Mouse (Mus musculus): ENCODE measurements at regions not wholly inside any gene's neighbourhood (a gene's known extent, or its start where the extent isn't known, plus 50 kb on each side); places are given as distances from the start of the nearest gene placed in this dataset.

DNA sequence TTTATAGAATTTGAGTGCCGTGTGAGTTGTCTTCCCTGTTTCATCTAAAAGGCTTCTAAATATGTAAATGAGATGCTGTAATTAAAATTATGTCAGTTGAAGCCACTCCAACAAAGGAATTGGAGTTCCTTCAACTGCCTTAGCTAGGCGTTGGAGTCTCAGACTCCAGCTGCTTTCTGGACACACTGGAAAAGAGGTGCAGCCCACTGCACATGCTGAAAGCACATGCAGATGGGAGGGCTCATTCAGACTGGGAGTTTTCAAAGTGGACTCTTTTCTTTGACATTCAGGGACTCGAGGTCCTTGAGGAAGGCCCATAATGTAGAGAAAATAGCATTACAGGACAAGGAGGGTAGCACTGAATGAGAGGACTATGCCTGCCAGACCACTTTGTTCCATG, 650.7 kb downstream of the Robo2 start:
- H3K27ac ChIP-seq, result no peak overlapping the region
- no peak for ATAC-seq
- H3K4me1 ChIP-seq, result no peaks in the 10 kb centered on the region
- no peaks in the 10 kb centered on the region for H3K36me3 ChIP-seq
- H3K27me3 ChIP-seq (replicated peaks), result no peaks in the 10 kb centered on the region
- no peak overlapping the region for H3K4me2 ChIP-seq
- no peaks in the 10 kb centered on the region for H3K9me3 ChIP-seq (replicated peaks)
- H3K9ac ChIP-seq, result no peak overlapping the region
- WGBS (ENCODE audit: insufficient replicate concordance), result 55% methylated on average over 3 of the region's 3 CpGs
- H3K4me3 ChIP-seq, result no peak overlapping the region

DNA sequence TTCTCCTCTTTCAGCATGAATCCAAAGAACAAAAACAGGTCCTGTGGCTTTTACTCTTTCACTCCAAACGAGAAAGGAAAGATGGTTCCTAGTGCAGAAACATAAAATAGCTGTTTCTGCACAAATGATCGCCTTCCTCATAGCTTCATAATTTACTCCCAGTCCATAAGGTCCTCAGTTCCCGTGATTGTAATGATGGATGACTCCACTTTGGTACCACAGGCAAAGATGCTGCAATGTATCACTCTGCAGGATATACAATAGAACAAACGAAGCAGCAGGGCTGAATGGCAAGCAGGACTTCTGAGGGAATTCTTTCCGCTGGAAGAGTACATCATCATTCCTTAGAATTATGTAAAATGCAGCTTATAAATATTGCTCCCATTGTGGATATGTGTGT, 652.8 kb downstream of the Robo2 start:
- no peak overlapping the region for H3K4me2 ChIP-seq
- H3K36me3 ChIP-seq, result no peaks in the 10 kb centered on the region
- no peaks in the 10 kb centered on the region for H3K9me3 ChIP-seq (replicated peaks)
- no peak for ATAC-seq
- no peak overlapping the region for H3K27ac ChIP-seq
- no peaks in the 10 kb centered on the region for H3K4me1 ChIP-seq
- H3K9ac ChIP-seq, result no peak overlapping the region
- no peak overlapping the region for H3K4me3 ChIP-seq
- H3K27me3 ChIP-seq (replicated peaks), result no peaks in the 10 kb centered on the region
- 58% methylated on average over 5 of the region's 5 CpGs for WGBS (ENCODE audit: insufficient replicate concordance)

- ATAC-seq, result no peak
- WGBS (ENCODE audit: insufficient replicate concordance), result 79% methylated on average over 5 of the region's 5 CpGs
These were observed 657.3 kb downstream of the Robo2 start for GRCm38 (mm10) chr16:73754302-73754701.

GRCm38 (mm10) chr16:73728297-73728696, 683.3 kb downstream of the Robo2 start:
- H3K4me1 ChIP-seq, result no peaks in the 10 kb centered on the region
- ATAC-seq, result no peak
- 76% methylated on average over 7 of the region's 7 CpGs for WGBS (ENCODE audit: insufficient replicate concordance)
- no peak overlapping the region for H3K4me2 ChIP-seq
- H3K27ac ChIP-seq, result no peak overlapping the region
- H3K9me3 ChIP-seq (replicated peaks), result no peaks in the 10 kb centered on the region
- H3K9ac ChIP-seq, result no peak overlapping the region
- no peaks in the 10 kb centered on the region for H3K27me3 ChIP-seq (replicated peaks)
- H3K36me3 ChIP-seq, result no peaks in the 10 kb centered on the region
- H3K4me3 ChIP-seq, result no peak overlapping the region

More at GRCm38 (mm10) chr16:73754302-73754701, 657.3 kb downstream of the Robo2 start:
- H3K27ac ChIP-seq, result no peak overlapping the region
- no peak overlapping the region for H3K4me3 ChIP-seq
- no peaks in the 10 kb centered on the region for H3K27me3 ChIP-seq (replicated peaks)
- no peak overlapping the region for H3K4me2 ChIP-seq
- no peak overlapping the region for H3K9ac ChIP-seq
- H3K36me3 ChIP-seq, result no peaks in the 10 kb centered on the region
- H3K4me1 ChIP-seq, result no peaks in the 10 kb centered on the region
- H3K9me3 ChIP-seq (replicated peaks), result no peaks in the 10 kb centered on the region

- Histone ChIP-seq H3K27ac (no peak overlapping the region), H3K36me3 (no peaks in the 10 kb centered on the region)
These were observed 691.9 kb downstream of the Robo2 start for GRCm38 (mm10) chr16:73719691-73720090.

GRCm38 (mm10) chr16:73716301-73716700, 695.3 kb downstream of the Robo2 start:
- Histone ChIP-seq H3K4me3 (no peak overlapping the region), H3K27ac (no peak overlapping the region)
- 26% methylated on average over 5 of the region's 5 CpGs for WGBS (ENCODE audit: insufficient replicate concordance)

More at GRCm38 (mm10) chr16:73719691-73720090, 691.9 kb downstream of the Robo2 start:
- H3K27me3 ChIP-seq (replicated peaks), result no peaks in the 10 kb centered on the region
- no peaks in the 10 kb centered on the region for H3K4me1 ChIP-seq
- no peak overlapping the region for H3K9ac ChIP-seq
- no peak overlapping the region for H3K4me3 ChIP-seq
- H3K9me3 ChIP-seq (replicated peaks), result no peaks in the 10 kb centered on the region; the same call in 1 of the 2 replicates
- H3K4me2 ChIP-seq, result no peak overlapping the region
- ATAC-seq, result no peak
- WGBS (ENCODE audit: insufficient replicate concordance), result 59% methylated on average over 3 of the region's 3 CpGs

GRCm38 (mm10) chr16:73707051-73707450, 704.6 kb downstream of the Robo2 start:
- Histone ChIP-seq H3K27me3 (replicated peaks) (no peaks in the 10 kb centered on the region), H3K36me3 (no peaks in the 10 kb centered on the region), H3K9ac (no peak overlapping the region), H3K27ac (no peak overlapping the region), H3K9me3 (replicated peaks) (no peaks in the 10 kb centered on the region), H3K4me1 (no peaks in the 10 kb centered on the region), H3K4me2 (no peak overlapping the region), H3K4me3 (no peak overlapping the region)
- WGBS (ENCODE audit: insufficient replicate concordance), result 68% methylated on average over 1 of the region's 1 CpGs
- ATAC-seq, result no peak

More at GRCm38 (mm10) chr16:73716301-73716700, 695.3 kb downstream of the Robo2 start:
- Histone ChIP-seq H3K27me3 (replicated peaks) (no peaks in the 10 kb centered on the region), H3K9ac (no peak overlapping the region), H3K4me1 (no peaks in the 10 kb centered on the region), H3K4me2 (no peak overlapping the region), H3K9me3 (replicated peaks) (no peaks in the 10 kb centered on the region; the same call in 1 of the 2 replicates), H3K36me3 (no peaks in the 10 kb centered on the region)
- no peak for ATAC-seq

- WGBS (ENCODE audit: insufficient replicate concordance), result 74% methylated on average over 11 of the region's 11 CpGs
- ATAC-seq, result no peak
- no peaks in the 10 kb centered on the region for H3K4me1 ChIP-seq
- no peak overlapping the region for H3K9ac ChIP-seq
- no peak overlapping the region for H3K4me3 ChIP-seq
- H3K4me2 ChIP-seq, result no peak overlapping the region
- H3K27ac ChIP-seq, result no peak overlapping the region
- H3K27me3 ChIP-seq (replicated peaks), result no peaks in the 10 kb centered on the region
- no peaks in the 10 kb centered on the region for H3K9me3 ChIP-seq (replicated peaks)
- H3K36me3 ChIP-seq, result no peaks in the 10 kb centered on the region
These were observed 722.4 kb downstream of the Robo2 start for GRCm38 (mm10) chr16:73689274-73689673.

- no peak for ATAC-seq
- Histone ChIP-seq H3K9ac (no peak overlapping the region), H3K27ac (no peak overlapping the region), H3K4me1 (no peaks in the 10 kb centered on the region), H3K9me3 (replicated peaks) (no peaks in the 10 kb centered on the region), H3K4me3 (no peak overlapping the region), H3K36me3 (no peaks in the 10 kb centered on the region), H3K4me2 (no peak overlapping the region), H3K27me3 (replicated peaks) (no peaks in the 10 kb centered on the region)
- WGBS (ENCODE audit: insufficient replicate concordance), result 81% methylated on average over 10 of the region's 10 CpGs
These were observed 731.8 kb downstream of the Robo2 start for GRCm38 (mm10) chr16:73679804-73680203.

DNA sequence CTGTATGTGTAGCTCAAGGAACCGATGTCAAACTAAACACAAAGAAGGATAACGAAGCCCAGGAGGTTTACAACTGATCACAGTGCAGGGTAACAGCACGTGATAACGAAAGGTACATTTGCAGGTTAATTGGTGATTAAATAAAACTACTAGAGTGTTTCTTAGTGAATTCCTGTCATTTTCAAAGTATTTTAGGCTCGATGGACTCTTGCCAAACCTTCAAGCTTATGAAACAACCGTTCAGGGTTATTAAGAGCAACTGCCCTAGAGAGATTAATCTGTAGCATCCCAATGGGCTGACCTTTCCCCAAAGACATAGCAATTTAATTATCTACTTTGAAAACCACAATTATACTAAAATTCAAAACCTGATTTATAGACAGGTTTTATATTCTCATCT, 741.1 kb downstream of the Robo2 start:
- 63% methylated on average over 6 of the region's 6 CpGs for WGBS (ENCODE audit: insufficient replicate concordance)
- no peaks in the 10 kb centered on the region for H3K36me3 ChIP-seq
- H3K27ac ChIP-seq, result no peak overlapping the region
- ATAC-seq, result no peak
- no peak overlapping the region for H3K9ac ChIP-seq
- H3K9me3 ChIP-seq (replicated peaks), result no peaks in the 10 kb centered on the region
- no peak overlapping the region for H3K4me2 ChIP-seq
- H3K27me3 ChIP-seq (replicated peaks), result no peaks in the 10 kb centered on the region
- H3K4me3 ChIP-seq, result no peak overlapping the region
- H3K4me1 ChIP-seq, result no peaks in the 10 kb centered on the region

DNA sequence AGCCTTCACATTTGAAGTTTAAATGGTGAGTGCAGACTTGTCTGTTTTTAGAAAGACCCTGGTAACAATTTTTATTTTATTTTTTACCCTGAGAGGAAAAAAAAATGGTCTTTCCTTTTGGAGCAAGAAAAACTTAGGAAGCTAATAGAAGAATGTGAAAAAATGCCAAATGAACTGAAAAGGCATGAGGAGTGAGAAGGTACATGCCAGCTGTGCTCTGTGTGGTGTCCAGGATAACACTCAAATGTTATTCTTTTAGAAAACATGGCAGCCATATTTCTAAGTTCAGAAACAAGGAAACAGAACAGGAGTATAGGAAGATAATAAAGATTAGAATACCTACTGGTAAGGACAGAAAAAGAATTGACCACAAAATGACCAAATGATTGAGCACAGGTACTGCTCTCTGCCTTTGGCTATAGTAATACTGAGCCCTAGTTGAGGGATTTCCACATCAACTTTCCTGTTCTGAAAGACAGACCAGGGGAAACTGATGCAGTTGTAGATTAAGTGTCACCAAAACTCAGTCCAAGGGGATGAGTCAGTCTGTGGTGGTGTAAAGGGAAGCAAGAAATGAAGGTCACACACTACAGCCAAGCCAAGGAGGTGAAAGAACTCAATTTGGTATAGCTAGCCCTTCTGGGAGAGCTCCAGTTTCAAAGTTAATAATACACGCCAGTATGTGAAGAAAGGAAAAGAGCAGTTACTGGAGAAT, 758.5 kb downstream of the Robo2 start:
- no peak for ATAC-seq
- H3K9ac ChIP-seq, result no peak overlapping the region
- H3K4me1 ChIP-seq, result no peaks in the 10 kb centered on the region
- no peaks in the 10 kb centered on the region for H3K36me3 ChIP-seq
- no peak overlapping the region for H3K4me3 ChIP-seq
- no peak overlapping the region for H3K27ac ChIP-seq
- no peaks in the 10 kb centered on the region for H3K9me3 ChIP-seq (replicated peaks)
- WGBS (ENCODE audit: insufficient replicate concordance), result 66% methylated on average over 1 of the region's 1 CpGs
- H3K27me3 ChIP-seq (replicated peaks), result no peaks in the 10 kb centered on the region
- no peak overlapping the region for H3K4me2 ChIP-seq

DNA sequence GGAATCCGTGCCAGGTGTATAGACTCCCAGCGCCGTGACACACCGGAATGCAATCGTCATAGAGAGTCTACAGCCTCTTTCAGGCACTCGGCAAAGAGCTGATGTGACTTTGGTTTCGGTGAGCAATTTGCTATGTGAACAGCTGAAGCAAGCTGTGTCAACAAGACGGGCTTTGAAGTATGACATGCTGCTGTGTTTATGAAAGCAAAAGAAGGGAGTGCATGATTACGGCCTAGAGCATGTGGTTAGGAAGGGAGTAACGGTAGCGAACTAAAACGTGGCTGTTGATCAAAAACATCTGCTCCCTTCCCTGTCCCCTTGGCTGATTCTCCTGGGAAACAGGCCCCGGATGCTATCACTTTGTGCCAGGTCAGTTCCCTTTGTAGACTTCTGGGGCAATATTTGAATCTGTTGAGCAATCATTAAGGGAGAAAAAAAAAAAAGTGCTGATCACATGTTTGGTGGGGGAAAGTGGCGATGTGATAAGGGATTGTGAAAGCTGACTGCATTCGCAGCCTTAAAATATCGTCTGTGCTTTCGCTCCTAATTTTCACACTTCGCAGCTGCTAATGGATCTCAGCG, 764.3 kb downstream of the Robo2 start:
- ATAC-seq, result no peak
- no peaks in the 10 kb centered on the region for H3K9me3 ChIP-seq (replicated peaks)
- no peak overlapping the region for H3K4me2 ChIP-seq
- H3K36me3 ChIP-seq, result no peaks in the 10 kb centered on the region
- H3K4me3 ChIP-seq, result no peak overlapping the region
- H3K9ac ChIP-seq, result no peak overlapping the region
- WGBS (ENCODE audit: insufficient replicate concordance), result 57% methylated on average over 19 of the region's 19 CpGs
- H3K4me1 ChIP-seq, result no peaks in the 10 kb centered on the region
- H3K27ac ChIP-seq, result no peak overlapping the region
- H3K27me3 ChIP-seq (replicated peaks), result no peaks in the 10 kb centered on the region
